In the genomic region with DNA sequence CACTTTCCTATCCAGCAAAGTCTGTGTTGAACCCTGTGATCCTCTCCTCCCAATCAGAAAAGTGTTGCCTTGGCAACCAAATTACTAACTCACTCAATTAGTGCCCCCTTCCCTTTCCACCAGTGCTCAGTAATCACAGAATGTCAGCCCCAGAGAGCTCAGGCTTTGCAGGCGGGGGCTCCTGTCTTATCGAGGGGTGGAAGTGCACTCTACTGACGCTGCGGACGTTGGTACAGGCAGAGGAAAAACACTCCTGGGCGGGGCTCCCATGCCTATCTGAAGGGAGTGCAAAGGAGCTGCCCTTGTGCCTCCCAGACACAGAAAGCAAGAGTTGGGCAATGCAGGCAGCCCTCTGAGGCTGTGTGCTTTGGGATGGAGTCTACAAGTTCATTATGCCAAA, we compare ENCODE assay signal across 8 mouse cellular contexts. TPM values are rescaled to one million over a fixed set of nuclear protein-coding genes. Genes with fewer than 3 reads are reported as not detected.
DNase-seq lines count a peak whose midpoint lies in the region; ATAC-seq and TF ChIP-seq lines count a peak whose summit lies in the region.

No protein-coding gene starts in this region.

- H3K36me3 ChIP-seq in heart, embryonic 10.5 days = no peaks in the 10 kb centered on the region
- no peaks in the 10 kb centered on the region for H3K36me3 ChIP-seq in hindbrain, embryonic 16.5 days (ENCODE audit: control insufficient read depth, insufficient read depth, low read length)
- no peaks in the 10 kb centered on the region for H3K36me3 ChIP-seq in lung, embryonic 14.5 days (ENCODE audit: insufficient read depth)
- no peaks in the 10 kb centered on the region for H3K36me3 ChIP-seq in small intestine, adult 2 months (ENCODE audit: control insufficient read depth, insufficient read depth, low read length)

- peak; percentile 94 for DNase-seq in heart, embryonic 10.5 days (ENCODE audit: low spot score)
- DNase-seq in heart, postnatal 14 days = no peak
- DNase-seq in T-cell, adult 2 months (ENCODE audit: low spot score) = peak; percentile 26
- DNase-seq in lung, embryonic 14.5 days = peak; percentile 33

- peaks cover 49% of the 10 kb centered on the region for H3K4me1 ChIP-seq in heart, embryonic 10.5 days
- H3K4me1 ChIP-seq in hindbrain, embryonic 16.5 days (ENCODE audit: control insufficient read depth, insufficient read depth, low read depth, low read length) = peaks cover 27% of the 10 kb centered on the region
- H3K4me1 ChIP-seq in lung, embryonic 14.5 days (ENCODE audit: insufficient read depth) = 0 out of 2 replicates have a peak, but pooled peaks cover 8% of the 10 kb centered on the region
- peaks cover 16% of the 10 kb centered on the region for H3K4me1 ChIP-seq in small intestine, adult 2 months (ENCODE audit: control insufficient read depth, insufficient read depth, insufficient read length, low read length)

- peak overlapping the region; percentile 33 for H3K4me3 ChIP-seq in heart, embryonic 10.5 days
- H3K4me3 ChIP-seq in hindbrain, embryonic 16.5 days (ENCODE audit: low read length) = 0 out of 2 replicates have a peak overlapping the region, but pooled peaks have one; percentile 20
- no peak overlapping the region for H3K4me3 ChIP-seq in lung, embryonic 14.5 days (ENCODE audit: low read depth, low read length)
- H3K4me3 ChIP-seq in small intestine, adult 2 months (ENCODE audit: low read depth, low read length) = no peak overlapping the region; the same call in 1 of the 2 replicates

- peak; percentile 88 for ATAC-seq in erythroid progenitor cell, adult 5-6 weeks (replicated peaks; ENCODE audit: low FRiP score, poor library complexity, severe bottlenecking)
- ATAC-seq in hindbrain, embryonic 16.5 days = peak; percentile 79
- peak; percentile 29; the same call in 1 of the 2 replicates for ATAC-seq in lung, embryonic 14.5 days (ENCODE audit: insufficient read depth)
- no peak for ATAC-seq in monocyte, adult 5-6 weeks (replicated peaks; ENCODE audit: insufficient number of reproducible peaks, low FRiP score, low TSS enrichment, poor library complexity, severe bottlenecking)

- H3K9me3 ChIP-seq in heart, embryonic 10.5 days = no peaks in the 10 kb centered on the region
- H3K9me3 ChIP-seq in hindbrain, embryonic 16.5 days (ENCODE audit: control insufficient read depth, low read length) = no peaks in the 10 kb centered on the region
- no peaks in the 10 kb centered on the region for H3K9me3 ChIP-seq in lung, embryonic 14.5 days (ENCODE audit: low read depth, low read length)

- H3K27ac ChIP-seq in heart, embryonic 10.5 days = peak overlapping the region; percentile 79
- 0 out of 2 replicates have a peak overlapping the region, but pooled peaks have one; percentile 45 for H3K27ac ChIP-seq in hindbrain, embryonic 16.5 days (ENCODE audit: low read depth, low read length)
- no peak overlapping the region for H3K27ac ChIP-seq in lung, embryonic 14.5 days (ENCODE audit: low read depth)
- peak overlapping the region; percentile 96 for H3K27ac ChIP-seq in small intestine, adult 2 months (ENCODE audit: insufficient read depth, low read depth, low read length)

- under 1% methylated on average over 6 of the region's 6 CpGs for WGBS in heart, embryonic 10.5 days
- 2% methylated on average over 6 of the region's 6 CpGs for WGBS in hindbrain, embryonic 16.5 days
- WGBS in lung, embryonic 14.5 days = 3% methylated on average over 6 of the region's 6 CpGs
- 2% methylated on average over 6 of the region's 6 CpGs for WGBS in small intestine, adult 2 months

- TF ChIP-seq CTCF in lung, embryonic 14.5 days (IDR thresholded peaks at IDR 0.05; ENCODE audit: low read depth) = no peak
- no peak for TF ChIP-seq CTCF in small intestine, adult 2 months (IDR thresholded peaks at IDR 0.05; ENCODE audit: extremely low read depth, insufficient read length, insufficient replicate concordance, low read depth, low read length)

- H3K27me3 ChIP-seq in heart, embryonic 10.5 days (ENCODE audit: insufficient read depth, poor library complexity, severe bottlenecking) = peaks cover 20% of the 10 kb centered on the region
- H3K27me3 ChIP-seq in hindbrain, embryonic 16.5 days (replicated peaks; ENCODE audit: control insufficient read depth, insufficient read depth, low read length) = no peaks in the 10 kb centered on the region
- H3K27me3 ChIP-seq in lung, embryonic 14.5 days (ENCODE audit: insufficient read depth, low read length) = peaks cover 26% of the 10 kb centered on the region
- no peaks in the 10 kb centered on the region for H3K27me3 ChIP-seq in small intestine, adult 2 months (ENCODE audit: control insufficient read depth, insufficient read depth, low read length)

- peak overlapping the region; percentile 50 for H3K4me2 ChIP-seq in hindbrain, embryonic 16.5 days (ENCODE audit: low read length)
- peak overlapping the region; percentile 42 for H3K4me2 ChIP-seq in lung, embryonic 14.5 days

- peak; percentile 49 for TF ChIP-seq POLR2A in small intestine, adult 2 months (IDR thresholded peaks at IDR 0.05; ENCODE audit: low read depth, low read length)

- intact Hi-C loops in heart, postnatal 14 days (cut with DNase I) = no loop called here

- peak overlapping the region; percentile 29 for H3K9ac ChIP-seq in hindbrain, embryonic 16.5 days (ENCODE audit: low read depth, low read length)
- H3K9ac ChIP-seq in lung, embryonic 14.5 days = no peak overlapping the region

RNA-seq across cellular contexts. Expression of a gene that starts 6.0 kb away (rescaled TPM):
- 3.2 and 6.6 TPM in 2 replicates for polyA plus RNA-seq in heart, embryonic 10.5 days (2016; fragmentation: Nextera tagmentation; extraction: Ambion mirVana)
- total RNA-seq in heart, postnatal 14 days (2021) = 1 to 10 TPM; 2.5 to 3.2 TPM
- 3.2 and 3.8 TPM in 2 replicates for total RNA-seq in erythroid progenitor cell, adult 5-6 weeks (2015; ENCODE audit: low replicate concordance)
- 0.26 and 2.6 TPM in 2 replicates for total RNA-seq in erythroid progenitor cell, adult 5-6 weeks (2017; ENCODE audit: low replicate concordance)
- 18.2 and 19.6 TPM in 2 replicates for polyA plus RNA-seq in hindbrain, embryonic 16.5 days (2015; fragmentation: Nextera tagmentation; extraction: Ambion mirVana)
- 4.4 and 4.5 TPM in 2 replicates for polyA plus RNA-seq in lung, embryonic 14.5 days (2014; fragmentation: Nextera tagmentation; extraction: Ambion mirVana)
- 8.1 and 29.1 TPM in 2 replicates for polyA plus RNA-seq in small intestine, adult 2 months (2012; rRNA removed)
- 21.9 to 24.9 TPM (median 22.4 TPM) in 3 replicates for total RNA-seq in monocyte, adult 5-6 weeks (2017)

RNA-seq across cellular contexts. Expression of a gene that starts 12.1 kb away (rescaled TPM):
- polyA plus RNA-seq in heart, embryonic 10.5 days (2016; fragmentation: Nextera tagmentation; extraction: Ambion mirVana) = 1.6 and 4.0 TPM in 2 replicates
- total RNA-seq in heart, postnatal 14 days (2021) = 1 to 10 TPM; 5.9 to 6.6 TPM
- total RNA-seq in erythroid progenitor cell, adult 5-6 weeks (2015; ENCODE audit: low replicate concordance) = 5.4 TPM in 2 replicates
- 2.6 and 3.9 TPM in 2 replicates for total RNA-seq in erythroid progenitor cell, adult 5-6 weeks (2017; ENCODE audit: low replicate concordance)
- 4.3 and 4.6 TPM in 2 replicates for polyA plus RNA-seq in hindbrain, embryonic 16.5 days (2015; fragmentation: Nextera tagmentation; extraction: Ambion mirVana)
- polyA plus RNA-seq in lung, embryonic 14.5 days (2014; fragmentation: Nextera tagmentation; extraction: Ambion mirVana) = 2.4 and 2.6 TPM in 2 replicates
- 13.7 and 62.2 TPM in 2 replicates for polyA plus RNA-seq in small intestine, adult 2 months (2012; rRNA removed)
- 14.4 to 39.3 TPM (median 21.5 TPM) in 3 replicates for total RNA-seq in monocyte, adult 5-6 weeks (2017)

RNA-seq across cellular contexts. Expression of a gene that starts 34.0 kb away (rescaled TPM):
- 23.6 and 29.5 TPM in 2 replicates for polyA plus RNA-seq in heart, embryonic 10.5 days (2016; fragmentation: Nextera tagmentation; extraction: Ambion mirVana)
- total RNA-seq in heart, postnatal 14 days (2021) = 1 to 10 TPM; 2.5 to 3.5 TPM
- total RNA-seq in erythroid progenitor cell, adult 5-6 weeks (2015; ENCODE audit: low replicate concordance) = 83.4 and 100 TPM in 2 replicates
- total RNA-seq in erythroid progenitor cell, adult 5-6 weeks (2017; ENCODE audit: low replicate concordance) = 98.9 and 131 TPM in 2 replicates
- polyA plus RNA-seq in hindbrain, embryonic 16.5 days (2015; fragmentation: Nextera tagmentation; extraction: Ambion mirVana) = 3.8 and 5.9 TPM in 2 replicates
- polyA plus RNA-seq in lung, embryonic 14.5 days (2014; fragmentation: Nextera tagmentation; extraction: Ambion mirVana) = 39.2 and 40.9 TPM in 2 replicates
- polyA plus RNA-seq in small intestine, adult 2 months (2012; rRNA removed) = 0.71 and 2.1 TPM in 2 replicates
- total RNA-seq in monocyte, adult 5-6 weeks (2017) = 1.1 to 2.3 TPM (median 1.9 TPM) in 3 replicates

Comparison
In these comparisons a context has a peak if more than half of its experiments do, and no peak if none do; other contexts are left out.
1. DNase-seq: peak in heart, embryonic 10.5 days (single experiment), T-cell, adult 2 months (single experiment) and lung, embryonic 14.5 days (single experiment); none in heart, postnatal 14 days (0 of 2).
2. H3K4me3 ChIP-seq: peak in heart, embryonic 10.5 days (single experiment) and hindbrain, embryonic 16.5 days (single experiment); none in lung, embryonic 14.5 days (single experiment) and small intestine, adult 2 months (single experiment).